Mouse (Mus musculus): ENCODE data around the gene Grm4. TPM values are rescaled to one million over a fixed set of nuclear protein-coding genes. Genes with fewer than 3 reads are reported as not detected.

Grm4 gene
- polyA plus RNA-seq, 1 experiment = 21.6 TPM

DNA sequence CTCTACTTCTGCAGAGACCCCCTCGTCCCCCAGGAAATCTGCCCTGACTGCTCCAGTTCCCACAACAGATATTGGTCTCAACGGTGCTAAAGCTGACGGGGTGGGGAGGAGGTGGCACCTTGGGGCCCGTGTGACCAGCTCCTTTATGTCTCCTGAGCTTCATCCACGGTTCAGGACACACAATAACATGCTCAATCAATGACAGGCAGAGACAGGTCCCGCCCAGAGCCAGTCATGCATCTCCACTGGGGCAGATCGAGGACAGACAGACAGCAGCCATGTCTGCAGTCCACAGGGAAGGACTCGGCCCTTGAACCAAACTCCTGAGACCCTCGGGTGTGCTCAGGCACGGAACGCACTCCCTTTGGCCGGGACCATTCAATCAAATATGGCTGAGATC lies 13.2 kb downstream of the Grm4 start:
- no peak for TF ChIP-seq CTCF (IDR thresholded peaks at IDR 0.05; ENCODE audit: extremely low read depth, insufficient read depth, low read length)
- TF ChIP-seq POLR2A (IDR thresholded peaks at IDR 0.05; ENCODE audit: extremely low read depth, insufficient read depth, low read length) = no peak

DNA sequence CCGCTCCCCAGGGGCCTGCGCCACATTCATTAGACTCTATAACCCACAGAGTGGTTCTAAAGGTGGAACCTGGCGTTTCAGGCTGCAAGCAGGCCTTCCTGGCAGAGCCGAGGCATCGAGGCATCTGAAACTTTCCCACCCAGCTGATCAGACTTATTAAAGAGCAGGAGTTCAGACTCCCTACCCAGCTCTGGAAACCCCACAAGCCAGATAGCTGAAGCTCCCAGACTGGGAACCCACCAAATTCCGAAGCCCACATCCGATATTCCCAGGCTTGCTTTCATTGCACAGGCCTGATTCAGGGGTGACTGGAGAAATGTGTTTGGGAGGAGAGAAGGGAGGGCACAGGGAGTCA lies 13.6 kb downstream of the Grm4 start:
- TF ChIP-seq CTCF (IDR thresholded peaks at IDR 0.05; ENCODE audit: extremely low read depth, insufficient read depth, low read length) (no peak), POLR2A (IDR thresholded peaks at IDR 0.05; ENCODE audit: extremely low read depth, insufficient read depth, low read length) (no peak)
- Histone ChIP-seq H3K27ac (ENCODE audit: insufficient read depth, low read length) (no peak overlapping the region), H3K4me1 (ENCODE audit: control insufficient read depth, insufficient read depth, low read length) (no peaks in the 10 kb centered on the region), H3K4me3 (ENCODE audit: insufficient read depth, low read length) (no peak overlapping the region)

More for the DNA sequence above, 13.2 kb downstream of the Grm4 start:
- no peak overlapping the region for H3K27ac ChIP-seq (ENCODE audit: insufficient read depth, low read length)
- no peaks in the 10 kb centered on the region for H3K4me1 ChIP-seq (ENCODE audit: control insufficient read depth, insufficient read depth, low read length)
- H3K4me3 ChIP-seq (ENCODE audit: insufficient read depth, low read length) = no peak overlapping the region

DNA sequence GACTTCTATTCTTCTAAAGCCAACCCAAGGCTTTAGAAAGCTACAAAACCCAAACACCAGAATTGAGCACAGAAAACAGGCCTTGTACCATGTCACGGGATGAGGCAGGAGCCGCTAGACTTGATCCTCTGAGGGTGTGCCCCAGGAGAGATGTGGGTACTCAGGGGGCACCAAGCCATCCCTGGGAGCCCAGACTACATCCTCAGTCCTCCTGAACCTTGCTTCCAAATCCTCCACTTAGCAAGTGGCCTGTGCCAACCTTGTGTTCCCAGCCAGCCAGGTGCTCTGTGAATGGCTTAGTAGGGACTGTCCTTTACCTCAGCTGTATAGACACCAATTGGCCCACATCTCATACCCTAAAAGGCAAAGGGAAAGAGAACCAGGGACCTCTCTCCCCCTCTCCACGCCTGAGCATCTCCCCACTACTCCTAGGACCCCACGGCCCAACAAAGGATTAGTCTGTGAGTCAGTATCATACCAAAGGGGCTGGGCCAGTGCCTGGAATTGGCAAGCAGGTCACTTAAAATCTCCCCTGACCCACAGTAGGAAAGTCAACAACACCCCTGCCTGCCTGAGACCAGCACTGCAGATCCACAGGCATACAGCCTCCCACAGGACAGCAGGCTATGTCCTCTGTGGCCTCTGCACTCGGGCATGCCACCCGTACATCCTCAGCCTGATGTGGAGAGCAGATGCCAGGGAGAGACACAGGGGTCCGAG lies 14.2 kb downstream of the Grm4 start:
- no peak for TF ChIP-seq POLR2A (IDR thresholded peaks at IDR 0.05; ENCODE audit: extremely low read depth, insufficient read depth, low read length)
- no peak for TF ChIP-seq CTCF (IDR thresholded peaks at IDR 0.05; ENCODE audit: extremely low read depth, insufficient read depth, low read length)

DNA sequence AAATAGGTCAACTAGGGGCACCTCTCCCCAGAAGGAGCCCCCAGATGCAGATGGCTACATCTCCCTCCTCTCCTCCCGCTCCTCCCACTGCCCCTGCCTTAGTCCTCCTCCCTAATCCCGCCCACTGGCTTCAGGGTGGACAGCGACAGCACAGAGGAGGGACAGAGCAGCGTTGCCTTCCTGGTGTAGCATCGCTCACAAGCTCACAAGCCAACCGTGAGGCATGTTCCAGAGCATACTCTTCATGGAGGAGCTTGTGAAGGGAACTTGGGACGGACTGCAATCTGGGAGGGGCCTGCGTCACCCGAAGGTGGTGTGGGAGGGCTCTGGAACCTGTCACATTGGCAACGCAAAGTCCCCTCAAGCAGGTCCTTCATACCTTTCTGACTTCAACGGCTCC lies 14.8 kb downstream of the Grm4 start:
- no peak overlapping the region for H3K27ac ChIP-seq (ENCODE audit: insufficient read depth, low read length)
- no peak overlapping the region for H3K4me3 ChIP-seq (ENCODE audit: insufficient read depth, low read length)
- TF ChIP-seq POLR2A (IDR thresholded peaks at IDR 0.05; ENCODE audit: extremely low read depth, insufficient read depth, low read length) = no peak
- H3K4me1 ChIP-seq (ENCODE audit: control insufficient read depth, insufficient read depth, low read length) = no peaks in the 10 kb centered on the region

More for the DNA sequence above, 14.2 kb downstream of the Grm4 start:
- H3K4me3 ChIP-seq (ENCODE audit: insufficient read depth, low read length) = no peak overlapping the region
- no peak overlapping the region for H3K27ac ChIP-seq (ENCODE audit: insufficient read depth, low read length)
- no peaks in the 10 kb centered on the region for H3K4me1 ChIP-seq (ENCODE audit: control insufficient read depth, insufficient read depth, low read length)

DNA sequence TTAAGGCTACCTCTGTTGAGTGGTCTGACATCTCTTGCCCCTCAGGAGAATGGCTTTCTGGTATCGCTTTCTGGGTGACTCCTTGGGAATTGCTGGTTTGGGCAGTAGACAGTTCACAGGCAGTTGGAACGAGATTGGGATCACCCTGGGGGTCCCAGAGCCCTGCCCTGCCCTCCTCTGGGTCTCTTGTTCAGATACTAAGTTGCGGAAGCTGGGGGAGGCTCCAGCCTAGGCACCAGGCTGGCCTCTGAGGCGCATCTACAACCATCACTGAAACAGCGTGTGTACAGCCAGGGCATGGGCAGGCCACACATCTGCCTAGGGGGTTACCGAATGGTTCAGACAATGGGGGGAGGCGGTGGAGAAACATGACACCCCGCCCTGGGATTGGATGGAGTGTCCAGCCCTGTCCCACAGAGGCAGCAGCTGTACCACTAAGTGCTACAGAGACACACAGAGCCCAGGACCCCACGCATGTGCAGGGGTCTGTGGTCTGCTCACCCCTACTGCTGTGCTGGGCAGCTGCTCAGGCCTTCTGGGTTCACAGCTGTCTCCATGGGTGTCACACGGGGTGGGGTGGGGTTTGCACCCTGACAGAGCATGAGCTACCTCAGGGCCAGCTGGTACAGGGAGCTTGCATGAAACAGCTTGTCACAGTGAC lies 15.9 kb downstream of the Grm4 start:
- H3K27ac ChIP-seq (ENCODE audit: insufficient read depth, low read length) = no peak overlapping the region
- TF ChIP-seq CTCF (IDR thresholded peaks at IDR 0.05; ENCODE audit: extremely low read depth, insufficient read depth, low read length) = no peak
- TF ChIP-seq POLR2A (IDR thresholded peaks at IDR 0.05; ENCODE audit: extremely low read depth, insufficient read depth, low read length) = no peak
- no peaks in the 10 kb centered on the region for H3K4me1 ChIP-seq (ENCODE audit: control insufficient read depth, insufficient read depth, low read length)
- H3K4me3 ChIP-seq (ENCODE audit: insufficient read depth, low read length) = no peak overlapping the region

DNA sequence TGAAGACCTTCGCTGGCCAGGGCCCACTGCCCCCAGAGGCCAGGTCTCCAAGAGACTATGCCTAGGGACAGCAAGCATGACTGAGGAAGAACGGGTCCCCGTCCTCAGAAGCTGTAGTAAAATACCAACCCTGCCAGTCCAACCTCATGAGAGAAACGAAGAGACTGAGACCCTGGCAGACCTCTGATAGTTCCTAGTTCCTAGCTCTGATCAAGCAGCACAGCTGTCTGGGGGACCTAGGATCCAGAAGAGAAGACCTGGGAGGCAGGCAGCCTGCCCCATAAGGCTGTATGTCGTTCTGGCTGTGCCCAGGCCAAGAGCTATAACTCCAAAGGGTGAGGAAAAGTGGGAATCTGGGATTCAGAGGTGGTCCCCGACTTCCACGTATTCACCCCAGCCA lies 17.3 kb downstream of the Grm4 start:
- Histone ChIP-seq H3K4me1 (ENCODE audit: control insufficient read depth, insufficient read depth, low read length) (no peaks in the 10 kb centered on the region), H3K27ac (ENCODE audit: insufficient read depth, low read length) (no peak overlapping the region), H3K4me3 (ENCODE audit: insufficient read depth, low read length) (no peak overlapping the region)
- TF ChIP-seq CTCF (IDR thresholded peaks at IDR 0.05; ENCODE audit: extremely low read depth, insufficient read depth, low read length) (no peak), POLR2A (IDR thresholded peaks at IDR 0.05; ENCODE audit: extremely low read depth, insufficient read depth, low read length) (no peak)

DNA sequence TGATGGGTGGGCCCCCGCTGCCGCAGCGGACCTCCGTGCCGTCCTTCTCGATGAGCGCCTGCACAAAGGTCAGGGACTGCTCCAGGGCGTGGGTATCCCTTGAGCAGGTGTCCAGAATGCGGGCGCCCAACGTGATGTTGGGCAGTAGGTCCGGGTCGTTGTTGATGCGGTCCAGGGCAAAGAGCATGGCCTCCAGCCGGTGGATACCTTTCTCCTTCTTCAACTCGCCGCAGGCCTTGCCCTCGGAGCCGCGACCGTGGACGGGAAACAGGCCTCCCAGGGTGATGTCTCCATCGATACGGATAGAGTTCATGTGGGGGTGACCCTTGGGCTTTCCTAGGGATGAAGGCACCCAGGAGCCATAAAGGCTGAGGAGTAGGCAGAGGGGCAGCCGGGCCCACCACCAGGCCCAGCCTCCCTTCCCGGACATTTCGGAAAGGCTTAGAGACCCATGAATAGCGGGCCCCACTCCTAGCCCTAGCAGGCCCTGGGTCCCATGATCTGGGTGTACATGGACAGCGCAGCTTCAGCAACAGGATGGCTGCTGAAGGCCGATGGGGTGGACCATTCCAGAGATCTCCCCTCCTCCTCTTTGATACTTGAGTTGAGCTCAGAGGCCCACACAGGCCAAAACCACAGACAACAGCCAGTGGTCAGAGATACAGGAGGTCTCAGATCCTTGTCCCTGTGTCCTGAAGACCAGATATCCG lies 18.3 kb downstream of the Grm4 start:
- TF ChIP-seq POLR2A (IDR thresholded peaks at IDR 0.05; ENCODE audit: extremely low read depth, insufficient read depth, low read length) = no peak
- TF ChIP-seq CTCF (IDR thresholded peaks at IDR 0.05; ENCODE audit: extremely low read depth, insufficient read depth, low read length) = no peak
- H3K4me1 ChIP-seq (ENCODE audit: control insufficient read depth, insufficient read depth, low read length) = no peaks in the 10 kb centered on the region
- no peak overlapping the region for H3K4me3 ChIP-seq (ENCODE audit: insufficient read depth, low read length)
- no peak overlapping the region for H3K27ac ChIP-seq (ENCODE audit: insufficient read depth, low read length)

DNA sequence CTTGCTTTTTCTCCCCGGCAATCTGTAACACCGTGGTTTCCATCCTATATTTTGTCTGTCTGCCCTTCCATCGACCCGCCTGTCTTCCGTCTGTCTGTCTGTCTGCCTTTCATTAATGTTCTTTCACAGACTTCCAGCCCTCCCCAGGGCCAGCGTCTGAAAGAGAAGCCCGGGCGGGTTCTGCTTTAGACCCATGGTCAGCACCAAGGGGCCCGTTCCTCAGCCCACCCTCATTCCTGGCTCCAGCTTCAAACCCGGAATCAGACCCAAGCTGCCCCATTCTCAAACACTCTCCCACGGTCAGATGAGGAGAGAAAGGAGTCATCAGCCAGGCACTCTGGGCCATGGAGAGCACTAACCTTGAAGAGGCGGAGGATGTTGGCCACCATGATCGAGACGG lies 18.9 kb downstream of the Grm4 start:
- no peak for TF ChIP-seq POLR2A (IDR thresholded peaks at IDR 0.05; ENCODE audit: extremely low read depth, insufficient read depth, low read length)
- TF ChIP-seq CTCF (IDR thresholded peaks at IDR 0.05; ENCODE audit: extremely low read depth, insufficient read depth, low read length) = no peak
- Histone ChIP-seq H3K4me1 (ENCODE audit: control insufficient read depth, insufficient read depth, low read length) (no peaks in the 10 kb centered on the region), H3K4me3 (ENCODE audit: insufficient read depth, low read length) (no peak overlapping the region), H3K27ac (ENCODE audit: insufficient read depth, low read length) (no peak overlapping the region)

DNA sequence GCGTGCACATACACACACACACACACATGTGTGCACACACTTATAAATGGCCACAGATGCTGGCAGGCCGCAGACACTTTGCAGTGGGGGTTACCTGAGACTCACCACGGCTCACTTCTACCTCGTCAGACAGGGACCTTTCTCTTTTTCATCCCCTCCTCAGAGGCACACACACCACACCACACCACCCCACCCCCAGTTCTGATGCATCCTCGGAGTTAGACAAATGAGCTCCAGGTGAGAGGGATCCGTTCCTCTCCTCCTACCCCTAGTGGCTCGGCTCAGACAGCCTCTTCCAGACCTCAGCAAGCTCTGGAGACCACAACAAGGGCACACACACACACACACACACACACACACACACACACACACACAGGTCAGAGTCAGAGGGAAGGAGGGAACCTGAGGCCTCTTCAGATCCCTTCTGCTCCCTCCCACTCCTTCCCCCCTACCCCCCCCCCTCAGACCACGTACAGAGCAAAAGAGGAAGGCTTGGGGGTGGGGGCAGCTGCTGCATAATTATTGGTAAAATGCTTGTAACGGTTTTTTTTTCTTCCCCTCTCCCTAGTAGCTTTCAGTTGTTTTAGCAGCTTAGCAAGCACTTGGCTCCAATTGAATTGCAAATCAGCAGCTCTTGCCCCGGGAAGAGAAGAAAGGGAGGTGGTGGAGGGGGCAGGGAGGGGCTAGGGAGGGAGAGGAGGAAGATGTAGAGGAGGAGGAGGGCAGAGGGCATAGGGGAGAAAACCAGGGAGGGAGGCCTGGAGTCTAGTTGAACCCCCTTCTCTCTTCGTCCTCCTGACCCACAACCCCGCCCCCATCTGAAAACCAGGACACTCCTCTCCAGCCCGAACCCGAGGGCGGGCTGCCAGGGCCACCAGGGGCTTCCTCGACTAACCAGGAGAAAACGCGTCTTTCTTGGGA lies 19.6 kb downstream of the Grm4 start:
- no peak overlapping the region for H3K27ac ChIP-seq (ENCODE audit: insufficient read depth, low read length)
- H3K4me3 ChIP-seq (ENCODE audit: insufficient read depth, low read length) = no peak overlapping the region
- TF ChIP-seq POLR2A (IDR thresholded peaks at IDR 0.05; ENCODE audit: extremely low read depth, insufficient read depth, low read length) = no peak
- no peak for TF ChIP-seq CTCF (IDR thresholded peaks at IDR 0.05; ENCODE audit: extremely low read depth, insufficient read depth, low read length)
- no peaks in the 10 kb centered on the region for H3K4me1 ChIP-seq (ENCODE audit: control insufficient read depth, insufficient read depth, low read length)
